Mouse (Mus musculus) hindbrain, embryonic 12.5 days (tissue): Measurements from ENCODE around the gene Abcb8. TPM values are rescaled to one million over a fixed set of nuclear protein-coding genes. Genes with fewer than 3 reads are reported as not detected.

Experiments
- ATAC-seq: fragments of 200-750 bp; cut with Nextera tagmentation; 2 replicates; pipeline ENCODE4 v1.8.0; 2017; ENCODE audit warnings: moderate TSS enrichment; ENCODE audit not compliant: low FRiP score
- H3K27ac ChIP-seq: fragments of 300-500 bp; sonication (generic); 2 replicates; pipeline ENCODE4 v1.5.1; 2016; ENCODE audit warnings: mild to moderate bottlenecking
- H3K27me3 ChIP-seq: fragments of 300-500 bp; sonication (generic); 2 replicates; pipeline ENCODE4 v1.6.1; 2016; ENCODE audit warnings: mild to moderate bottlenecking
- H3K36me3 ChIP-seq: fragments of 300-500 bp; sonication (generic); 2 replicates; pipeline ENCODE4 v1.6.1; 2016; ENCODE audit warnings: mild to moderate bottlenecking
- H3K4me1 ChIP-seq: fragments of 300-500 bp; sonication (generic); 2 replicates; pipeline ENCODE4 v1.6.1; 2016
- H3K4me2 ChIP-seq: fragments of 300-500 bp; sonication (generic); replicated peaks from 2 replicates; pipeline ENCODE4 v1.6.1; 2016; ENCODE audit warnings: mild to moderate bottlenecking
- H3K4me3 ChIP-seq: fragments of 300-500 bp; sonication (generic); 2 replicates; pipeline ENCODE4 v1.5.1; 2016; ENCODE audit warnings: mild to moderate bottlenecking
- H3K9ac ChIP-seq: fragments of 300-500 bp; sonication (generic); 2 replicates; pipeline ENCODE4 v1.6.1; 2016; ENCODE audit warnings: mild to moderate bottlenecking, moderate library complexity
- H3K9me3 ChIP-seq: fragments of 300-500 bp; sonication (generic); replicated peaks from 2 replicates; pipeline ENCODE4 v1.6.1; 2016; ENCODE audit warnings: mild to moderate bottlenecking
- WGBS: fragments of 180-500 bp; shearing (Covaris S2); methylation state at CpG from one replicate; pipeline ENCODE4 v1.1.7; 2016; 5-methylcytosine and 5-hydroxymethylcytosine counted together
- polyA plus RNA-seq: library from polyadenylated mRNA; unstranded; fragments of >200 nt; fragmentation: Nextera tagmentation; extraction: Ambion mirVana; gene quantifications from 2 replicates; pipeline ENCODE4 v1.2.1, GENCODE M21; 2016

Gene Abcb8
- polyA plus RNA-seq, 1 experiment from 2014 or later: 43.5 TPM

- ATAC-seq: no peak
- Histone ChIP-seq H3K27me3 (no peaks in the 10 kb centered on the region), H3K4me2 (no peak overlapping the region), H3K4me3 (no peak overlapping the region), H3K9ac (no peak overlapping the region), H3K27ac (no peak overlapping the region), H3K9me3 (no peaks in the 10 kb centered on the region), H3K4me1 (peaks cover 25% of the 10 kb centered on the region), H3K36me3 (peaks cover 45% of the 10 kb centered on the region)
- 88% methylated on average over 9 of the region's 9 CpGs for WGBS
Observed at GRCm38 (mm10) chr5:24442029-24442428, 48.6 kb downstream of the Abcb8 start.

- Histone ChIP-seq H3K9me3 (no peaks in the 10 kb centered on the region), H3K9ac (no peak overlapping the region), H3K36me3 (peaks cover 45% of the 10 kb centered on the region), H3K4me2 (no peak overlapping the region), H3K4me3 (no peak overlapping the region), H3K4me1 (peaks cover 34% of the 10 kb centered on the region), H3K27ac (no peak overlapping the region), H3K27me3 (no peaks in the 10 kb centered on the region)
- ATAC-seq: no peak
- 92% methylated on average over 7 of the region's 7 CpGs for WGBS
Observed at GRCm38 (mm10) chr5:24443204-24443603, 49.7 kb downstream of the Abcb8 start.

- Histone ChIP-seq H3K4me3 (peak overlapping the region; percentile 84), H3K27me3 (no peaks in the 10 kb centered on the region), H3K9me3 (no peaks in the 10 kb centered on the region), H3K9ac (peak overlapping the region; percentile 94), H3K4me1 (peaks cover 34% of the 10 kb centered on the region), H3K36me3 (peaks cover 39% of the 10 kb centered on the region), H3K4me2 (peak overlapping the region; percentile 96), H3K27ac (no peak overlapping the region)
- 79% methylated on average over 12 of the region's 12 CpGs for WGBS
- ATAC-seq: no peak
Observed at GRCm38 (mm10) chr5:24443927-24444326, 50.5 kb downstream of the Abcb8 start.

- Histone ChIP-seq H3K9me3 (no peaks in the 10 kb centered on the region), H3K36me3 (peaks cover 30% of the 10 kb centered on the region), H3K4me1 (peaks cover 34% of the 10 kb centered on the region), H3K9ac (peak within 1 kb of the TSS; percentile 94), H3K27me3 (no peaks in the 10 kb centered on the region), H3K27ac (peak within 1 kb of the TSS; percentile 88), H3K4me2 (peak within 1 kb of the TSS; percentile 96), H3K4me3 (peak within 1 kb of the TSS; percentile 84)
- peak; percentile 82 for ATAC-seq
- WGBS: under 1% methylated on average over 60 of the region's 60 CpGs
Observed at GRCm38 (mm10) chr5:24444746-24445427, 51.4 kb downstream of the Abcb8 start, which contains the start of gene Fastk. Fastk (minus strand) TSS chr5:24445287.

GRCm38 (mm10) chr5:24445428-24446080, 52.1 kb downstream of the Abcb8 start:
- Histone ChIP-seq H3K4me2 (peak overlapping the region; percentile 96), H3K4me1 (peaks cover 34% of the 10 kb centered on the region), H3K9me3 (no peaks in the 10 kb centered on the region), H3K9ac (peak overlapping the region; percentile 94), H3K27me3 (0 out of 2 replicates have a peak, but pooled peaks cover 3% of the 10 kb centered on the region), H3K36me3 (peaks cover 24% of the 10 kb centered on the region), H3K27ac (peak overlapping the region; percentile 88), H3K4me3 (peak overlapping the region; percentile 84)
- no peak for ATAC-seq
- WGBS: 55% methylated on average over 20 of the region's 20 CpGs

- H3K9me3 ChIP-seq: no peaks in the 10 kb centered on the region
- peaks cover 13% of the 10 kb centered on the region for H3K36me3 ChIP-seq
- H3K4me1 ChIP-seq: peaks cover 39% of the 10 kb centered on the region
- peak overlapping the region; percentile 54; the same call in 1 of the 2 replicates for H3K4me3 ChIP-seq
- H3K27ac ChIP-seq: no peak overlapping the region; the same call in 1 of the 2 replicates
- 0 out of 2 replicates have a peak, but pooled peaks cover 3% of the 10 kb centered on the region for H3K27me3 ChIP-seq
- H3K9ac ChIP-seq: no peak overlapping the region
- WGBS: 92% methylated on average over 7 of the region's 7 CpGs
- no peak for ATAC-seq
- peak overlapping the region; percentile 78 for H3K4me2 ChIP-seq
Observed at GRCm38 (mm10) chr5:24446630-24447029, 53.2 kb downstream of the Abcb8 start.

- ATAC-seq: peak; percentile 43
- Histone ChIP-seq H3K4me3 (peak within 1 kb of the TSS; percentile 54), H3K36me3 (peaks cover 5% of the 10 kb centered on the region), H3K27ac (peak within 1 kb of the TSS; percentile 53), H3K4me2 (peak within 1 kb of the TSS; percentile 78), H3K9me3 (no peaks in the 10 kb centered on the region), H3K27me3 (0 out of 2 replicates have a peak, but pooled peaks cover 3% of the 10 kb centered on the region), H3K9ac (peak within 1 kb of the TSS; percentile 70), H3K4me1 (peaks cover 40% of the 10 kb centered on the region)
- 2% methylated on average over 34 of the region's 34 CpGs for WGBS
Observed at GRCm38 (mm10) chr5:24447624-24448298, 54.3 kb downstream of the Abcb8 start, which contains the start of gene Tmub1. Tmub1 (minus strand) TSS chr5:24447854.

GRCm38 (mm10) chr5:24451264-24452029, 58.0 kb downstream of the Abcb8 start:
- H3K9ac ChIP-seq: peak overlapping the region; percentile 99
- H3K27ac ChIP-seq: peak overlapping the region; percentile 95
- H3K27me3 ChIP-seq: 0 out of 2 replicates have a peak, but pooled peaks cover 3% of the 10 kb centered on the region
- peaks cover 56% of the 10 kb centered on the region for H3K4me1 ChIP-seq
- no peaks in the 10 kb centered on the region for H3K9me3 ChIP-seq
- H3K36me3 ChIP-seq: no peaks in the 10 kb centered on the region
- H3K4me2 ChIP-seq: peak overlapping the region; percentile 93
- WGBS: 2% methylated on average over 41 of the region's 66 CpGs
- peak overlapping the region; percentile 95 for H3K4me3 ChIP-seq
- peak; percentile 69 for ATAC-seq

GRCm38 (mm10) chr5:24452030-24452690, 58.7 kb downstream of the Abcb8 start, which contains the start of gene Agap3:
Agap3 (plus strand) TSS chr5:24452177.
- Histone ChIP-seq H3K9me3 (no peaks in the 10 kb centered on the region), H3K27ac (peak within 1 kb of the TSS; percentile 95), H3K4me1 (peaks cover 51% of the 10 kb centered on the region), H3K36me3 (no peaks in the 10 kb centered on the region; the same call in 1 of the 2 replicates), H3K9ac (peak within 1 kb of the TSS; percentile 99), H3K4me2 (peak within 1 kb of the TSS; percentile 93), H3K27me3 (0 out of 2 replicates have a peak, but pooled peaks cover 3% of the 10 kb centered on the region), H3K4me3 (peak within 1 kb of the TSS; percentile 95)
- WGBS: 1% methylated on average over 43 of the region's 85 CpGs
- peak; percentile 7 for ATAC-seq

GRCm38 (mm10) chr5:24452691-24453233, 59.3 kb downstream of the Abcb8 start:
- Histone ChIP-seq H3K4me1 (peaks cover 47% of the 10 kb centered on the region), H3K4me3 (peak overlapping the region; percentile 95), H3K9me3 (no peaks in the 10 kb centered on the region), H3K9ac (peak overlapping the region; percentile 99), H3K27me3 (0 out of 2 replicates have a peak, but pooled peaks cover 3% of the 10 kb centered on the region), H3K36me3 (peaks cover 5% of the 10 kb centered on the region), H3K27ac (peak overlapping the region; percentile 95), H3K4me2 (peak overlapping the region; percentile 93)
- peak; percentile 9 for ATAC-seq
- under 1% methylated on average over 29 of the region's 29 CpGs for WGBS
